Mouse (Mus musculus): ENCODE results near the gene Slc7a5. TPM values are rescaled to one million over a fixed set of nuclear protein-coding genes. Genes with fewer than 3 reads are reported as not detected.

The Slc7a5 gene
- polyA plus RNA-seq, 1 experiment from 2014 or later: 28.8 TPM

- H3K27ac ChIP-seq (ENCODE audit: low read depth): no peak overlapping the region
- no peak for DNase-seq
- no peak overlapping the region for H3K4me2 ChIP-seq
- peaks cover 9% of the 10 kb centered on the region; the same call in 1 of the 2 replicates for H3K4me1 ChIP-seq (ENCODE audit: insufficient read depth)
- H3K27me3 ChIP-seq (ENCODE audit: insufficient read depth, low read length): no peaks in the 10 kb centered on the region
- WGBS: 65% methylated on average over 7 of the region's 7 CpGs
- no peak for ATAC-seq (ENCODE audit: insufficient read depth)
- no peak overlapping the region for H3K9ac ChIP-seq
- no peak for TF ChIP-seq CTCF (IDR thresholded peaks at IDR 0.05; ENCODE audit: low read depth)
- no peak overlapping the region for H3K4me3 ChIP-seq (ENCODE audit: low read depth, low read length)
- H3K9me3 ChIP-seq (ENCODE audit: low read depth, low read length): no peaks in the 10 kb centered on the region
- H3K36me3 ChIP-seq (ENCODE audit: insufficient read depth): peaks cover 21% of the 10 kb centered on the region
Measured at GRCm38 (mm10) chr8:121895910-121896309, 11.6 kb downstream of the Slc7a5 start.

DNA sequence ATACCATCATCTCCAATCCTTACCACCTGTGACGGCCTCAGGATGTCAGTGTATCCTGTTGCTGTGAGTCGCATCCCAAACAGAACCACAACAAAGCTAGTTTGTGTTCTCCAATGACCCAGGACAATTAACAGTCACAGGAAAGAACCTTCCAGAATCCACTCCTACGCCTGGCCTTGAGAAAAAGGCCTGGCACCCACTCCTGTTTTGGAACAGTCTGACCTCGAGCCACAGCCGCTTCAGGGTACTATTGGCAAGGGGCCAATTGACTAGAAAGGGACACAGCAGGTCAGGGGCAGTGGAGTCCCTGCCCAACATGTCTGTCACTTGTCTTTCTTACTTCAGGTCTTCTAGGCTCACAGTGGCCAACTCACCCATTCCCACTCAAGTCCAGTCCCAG is 14.6 kb downstream of the Slc7a5 start:
- H3K27ac ChIP-seq (ENCODE audit: low read depth): no peak overlapping the region
- WGBS: 81% methylated on average over 5 of the region's 5 CpGs
- H3K4me2 ChIP-seq: no peak overlapping the region
- ATAC-seq (ENCODE audit: insufficient read depth): no peak
- no peak overlapping the region for H3K4me3 ChIP-seq (ENCODE audit: low read depth, low read length)
- no peaks in the 10 kb centered on the region for H3K9me3 ChIP-seq (ENCODE audit: low read depth, low read length)
- DNase-seq: no peak
- H3K4me1 ChIP-seq (ENCODE audit: insufficient read depth): no peaks in the 10 kb centered on the region
- no peak overlapping the region for H3K9ac ChIP-seq
- H3K27me3 ChIP-seq (ENCODE audit: insufficient read depth, low read length): no peaks in the 10 kb centered on the region
- TF ChIP-seq CTCF (IDR thresholded peaks at IDR 0.05; ENCODE audit: low read depth): no peak
- H3K36me3 ChIP-seq (ENCODE audit: insufficient read depth): peaks cover 25% of the 10 kb centered on the region

DNA sequence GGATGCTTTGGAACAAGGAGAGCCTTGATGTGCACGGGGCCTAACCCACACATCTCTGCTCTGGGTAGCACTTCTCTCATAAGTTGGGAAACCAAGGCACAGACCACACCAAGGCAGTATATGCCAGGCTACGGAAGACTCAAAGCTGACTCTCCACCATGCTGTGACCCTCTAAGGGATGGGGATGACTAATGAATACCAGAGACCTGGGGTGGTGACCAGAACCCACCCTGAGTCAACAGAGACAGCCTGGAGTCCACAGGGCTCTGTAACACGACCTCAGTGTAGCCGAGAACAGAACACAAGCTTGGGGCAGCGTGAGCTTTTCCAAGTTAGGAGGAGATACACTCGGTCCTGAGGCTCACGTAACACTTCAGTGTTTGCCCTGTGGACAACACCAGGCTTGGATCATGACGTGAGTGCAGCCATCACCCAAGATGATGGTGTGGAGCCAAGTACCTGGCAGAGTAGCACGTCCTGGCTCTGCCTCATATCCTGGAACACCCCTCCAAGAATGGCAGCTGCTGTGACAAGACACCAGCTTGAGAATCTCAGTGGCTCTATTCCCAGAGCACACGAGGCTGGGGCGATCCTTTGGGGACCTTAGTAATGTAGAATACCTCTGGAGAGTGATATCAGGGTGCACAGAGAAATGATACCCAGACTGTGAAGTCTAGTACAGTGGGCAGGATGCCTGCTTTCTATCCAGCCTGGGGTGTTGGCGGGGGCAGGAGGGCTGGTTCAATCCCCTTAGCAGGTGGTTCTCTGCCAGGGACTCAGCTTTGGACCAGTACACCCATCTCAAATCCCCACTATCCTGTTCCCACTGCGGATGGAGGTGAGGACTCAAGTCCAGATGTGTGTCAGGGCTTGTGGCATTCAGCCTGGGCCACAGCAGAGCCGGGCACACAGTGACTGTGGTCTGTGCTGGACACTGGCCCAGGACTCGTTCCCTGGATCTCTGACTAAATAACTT is 17.4 kb downstream of the Slc7a5 start:
- Histone ChIP-seq H3K9ac (no peak overlapping the region), H3K9me3 (ENCODE audit: low read depth, low read length) (no peaks in the 10 kb centered on the region), H3K4me3 (ENCODE audit: low read depth, low read length) (no peak overlapping the region), H3K27me3 (ENCODE audit: insufficient read depth, low read length) (no peaks in the 10 kb centered on the region), H3K4me1 (ENCODE audit: insufficient read depth) (no peaks in the 10 kb centered on the region), H3K27ac (ENCODE audit: low read depth) (no peak overlapping the region), H3K36me3 (ENCODE audit: insufficient read depth) (peaks cover 36% of the 10 kb centered on the region), H3K4me2 (no peak overlapping the region)
- 71% methylated on average over 15 of the region's 15 CpGs for WGBS
- TF ChIP-seq CTCF (IDR thresholded peaks at IDR 0.05; ENCODE audit: low read depth): no peak
- no peak for ATAC-seq (ENCODE audit: insufficient read depth)
- no peak for DNase-seq

GRCm38 (mm10) chr8:121889317-121889716 is 18.2 kb downstream of the Slc7a5 start:
- DNase-seq: no peak
- H3K4me2 ChIP-seq: no peak overlapping the region

DNA sequence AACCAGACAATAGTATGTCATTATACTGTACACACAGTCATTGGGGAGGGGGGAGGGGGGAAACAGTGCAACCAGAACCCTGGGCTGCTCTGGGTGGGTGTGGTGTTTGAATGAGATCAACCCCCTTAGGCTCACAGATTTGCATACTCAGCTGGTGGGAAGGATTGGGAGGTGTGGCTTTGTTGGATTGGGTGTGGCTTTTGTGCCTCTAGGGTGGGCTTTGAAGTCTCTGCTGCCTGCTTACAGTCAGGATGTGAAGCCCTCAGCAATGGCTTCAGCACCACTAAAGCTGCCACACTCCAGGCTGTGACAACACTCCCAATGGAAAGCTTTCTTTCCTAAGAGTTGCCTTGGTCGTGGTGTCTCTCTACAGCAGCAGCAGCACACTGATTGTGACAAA is 19.9 kb downstream of the Slc7a5 start:
- Histone ChIP-seq H3K9me3 (ENCODE audit: low read depth, low read length) (no peaks in the 10 kb centered on the region), H3K36me3 (ENCODE audit: insufficient read depth) (peaks cover 55% of the 10 kb centered on the region), H3K27me3 (ENCODE audit: insufficient read depth, low read length) (no peaks in the 10 kb centered on the region), H3K4me3 (ENCODE audit: low read depth, low read length) (no peak overlapping the region), H3K9ac (no peak overlapping the region), H3K27ac (ENCODE audit: low read depth) (no peak overlapping the region), H3K4me2 (no peak overlapping the region), H3K4me1 (ENCODE audit: insufficient read depth) (no peaks in the 10 kb centered on the region)
- no peak for ATAC-seq (ENCODE audit: insufficient read depth)
- no peak for DNase-seq
- WGBS: 69% methylated on average over 1 of the region's 1 CpGs
- no peak for TF ChIP-seq CTCF (IDR thresholded peaks at IDR 0.05; ENCODE audit: low read depth)

More at GRCm38 (mm10) chr8:121889317-121889716, 18.2 kb downstream of the Slc7a5 start:
- peaks cover 39% of the 10 kb centered on the region for H3K36me3 ChIP-seq (ENCODE audit: insufficient read depth)
- no peaks in the 10 kb centered on the region for H3K4me1 ChIP-seq (ENCODE audit: insufficient read depth)
- TF ChIP-seq CTCF (IDR thresholded peaks at IDR 0.05; ENCODE audit: low read depth): no peak
- no peaks in the 10 kb centered on the region for H3K27me3 ChIP-seq (ENCODE audit: insufficient read depth, low read length)
- WGBS: 83% methylated on average over 1 of the region's 1 CpGs
- no peak overlapping the region for H3K4me3 ChIP-seq (ENCODE audit: low read depth, low read length)
- H3K9ac ChIP-seq: no peak overlapping the region
- H3K9me3 ChIP-seq (ENCODE audit: low read depth, low read length): no peaks in the 10 kb centered on the region
- no peak overlapping the region for H3K27ac ChIP-seq (ENCODE audit: low read depth)
- no peak for ATAC-seq (ENCODE audit: insufficient read depth)

DNA sequence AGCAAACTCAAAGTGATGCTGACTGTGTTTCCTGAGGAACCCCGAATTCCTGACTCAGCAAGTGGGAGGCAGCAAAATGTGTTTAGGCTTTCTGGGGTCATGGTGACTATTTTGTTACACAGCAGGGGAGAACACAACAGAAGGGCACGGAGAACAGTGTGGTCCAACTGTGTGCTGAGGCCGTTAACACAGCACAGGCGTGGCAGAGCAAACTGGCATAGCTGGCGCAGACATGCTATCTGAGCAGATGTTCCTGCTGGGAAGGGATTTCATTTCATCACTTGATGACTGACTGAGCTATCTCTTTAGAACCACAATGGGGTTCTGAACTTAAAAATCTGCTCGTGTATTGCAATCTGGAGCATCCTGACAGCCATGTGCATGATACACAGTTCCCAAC is 22.1 kb downstream of the Slc7a5 start:
- no peak for ATAC-seq (ENCODE audit: insufficient read depth)
- TF ChIP-seq CTCF (IDR thresholded peaks at IDR 0.05; ENCODE audit: low read depth): no peak
- peaks cover 58% of the 10 kb centered on the region for H3K36me3 ChIP-seq (ENCODE audit: insufficient read depth)

DNA sequence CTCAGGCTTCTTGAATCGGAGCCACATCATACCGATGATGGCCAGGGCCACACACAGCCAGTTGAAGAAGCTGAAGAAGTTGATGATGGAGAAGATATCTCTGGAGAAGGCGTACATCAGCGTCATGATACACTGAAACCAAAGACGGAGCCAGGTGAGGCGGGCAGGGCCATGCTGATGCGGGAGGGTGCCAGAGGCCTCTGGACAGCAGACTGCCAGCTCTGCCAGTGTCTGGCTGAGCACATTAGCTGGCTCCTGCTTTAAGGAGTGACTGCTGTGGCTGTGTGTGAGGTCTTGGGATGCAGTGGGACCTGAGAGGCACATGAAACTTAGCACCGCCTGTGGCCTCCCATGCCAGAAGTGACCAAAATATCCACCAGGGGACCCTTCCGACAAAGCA is 22.5 kb downstream of the Slc7a5 start:
- Histone ChIP-seq H3K36me3 (ENCODE audit: insufficient read depth) (peaks cover 58% of the 10 kb centered on the region), H3K27me3 (ENCODE audit: insufficient read depth, low read length) (no peaks in the 10 kb centered on the region), H3K9ac (no peak overlapping the region), H3K27ac (ENCODE audit: low read depth) (no peak overlapping the region), H3K9me3 (ENCODE audit: low read depth, low read length) (no peaks in the 10 kb centered on the region), H3K4me1 (ENCODE audit: insufficient read depth) (0 out of 2 replicates have a peak, but pooled peaks cover 6% of the 10 kb centered on the region), H3K4me2 (no peak overlapping the region), H3K4me3 (ENCODE audit: low read depth, low read length) (no peak overlapping the region)
- DNase-seq: no peak
- TF ChIP-seq CTCF (IDR thresholded peaks at IDR 0.05; ENCODE audit: low read depth): no peak
- ATAC-seq (ENCODE audit: insufficient read depth): no peak
- 94% methylated on average over 9 of the region's 9 CpGs for WGBS

More for the DNA sequence above, 22.1 kb downstream of the Slc7a5 start:
- Histone ChIP-seq H3K4me3 (ENCODE audit: low read depth, low read length) (no peak overlapping the region), H3K27me3 (ENCODE audit: insufficient read depth, low read length) (no peaks in the 10 kb centered on the region), H3K4me1 (ENCODE audit: insufficient read depth) (0 out of 2 replicates have a peak, but pooled peaks cover 6% of the 10 kb centered on the region), H3K9ac (no peak overlapping the region), H3K4me2 (no peak overlapping the region), H3K9me3 (ENCODE audit: low read depth, low read length) (no peaks in the 10 kb centered on the region), H3K27ac (ENCODE audit: low read depth) (no peak overlapping the region)
- 89% methylated on average over 6 of the region's 6 CpGs for WGBS
- no peak for DNase-seq
